Mouse (Mus musculus) hindbrain, embryonic 15.5 days (tissue): ENCODE data around the gene Gcm1. TPM values are rescaled to one million over a fixed set of nuclear protein-coding genes. Genes with fewer than 3 reads are reported as not detected.

Experiments used
- ATAC-seq: fragments of 200-750 bp; cut with Nextera tagmentation; 2 replicates; pipeline ENCODE4 v1.8.0; 2017; ENCODE audit warnings: low read depth, moderate number of reproducible peaks, moderate TSS enrichment; ENCODE audit not compliant: low FRiP score
- H3K27ac ChIP-seq: fragments of 300-500 bp; sonication (generic); replicated peaks from 2 replicates; pipeline ENCODE4 v1.5.1; 2015; ENCODE audit warnings: mild to moderate bottlenecking, inconsistent platforms
- H3K27me3 ChIP-seq: fragments of 300-500 bp; sonication (generic); 2 replicates; pipeline ENCODE4 v1.6.1; 2015; ENCODE audit warnings: control low read depth, inconsistent platforms
- H3K36me3 ChIP-seq: fragments of 300-500 bp; sonication (generic); 2 replicates; pipeline ENCODE4 v1.6.1; 2015; ENCODE audit warnings: control low read depth, inconsistent platforms
- H3K4me1 ChIP-seq: fragments of 300-500 bp; sonication (generic); replicated peaks from 2 replicates; pipeline ENCODE4 v1.6.1; 2015; ENCODE audit warnings: control low read depth, inconsistent platforms
- H3K4me2 ChIP-seq: fragments of 300-500 bp; sonication (generic); 2 replicates; pipeline ENCODE4 v1.6.1; 2015; ENCODE audit warnings: moderate library complexity, mild to moderate bottlenecking, inconsistent platforms
- H3K4me3 ChIP-seq: fragments of 300-500 bp; sonication (generic); 2 replicates; pipeline ENCODE4 v1.5.1; 2015; ENCODE audit warnings: mild to moderate bottlenecking, inconsistent platforms
- H3K9ac ChIP-seq: fragments of 300-500 bp; sonication (generic); 2 replicates; pipeline ENCODE4 v1.6.1; 2015; ENCODE audit warnings: inconsistent platforms
- H3K9me3 ChIP-seq: fragments of 300-500 bp; sonication (generic); 2 replicates; pipeline ENCODE4 v1.6.1; 2016; ENCODE audit warnings: control low read depth, inconsistent platforms
- WGBS: fragments of 180-500 bp; shearing (Covaris S2); methylation state at CpG from one replicate; pipeline ENCODE4 v1.1.7; 2015; 5-methylcytosine and 5-hydroxymethylcytosine counted together
- polyA plus RNA-seq: library from polyadenylated mRNA; unstranded; fragments of >200 nt; fragmentation: Nextera tagmentation; extraction: Ambion mirVana; gene quantifications from 2 replicates; pipeline ENCODE4 v1.2.1, GENCODE M21; 2015

The Gcm1 gene
- polyA plus RNA-seq = not detected in 2 replicates

DNA sequence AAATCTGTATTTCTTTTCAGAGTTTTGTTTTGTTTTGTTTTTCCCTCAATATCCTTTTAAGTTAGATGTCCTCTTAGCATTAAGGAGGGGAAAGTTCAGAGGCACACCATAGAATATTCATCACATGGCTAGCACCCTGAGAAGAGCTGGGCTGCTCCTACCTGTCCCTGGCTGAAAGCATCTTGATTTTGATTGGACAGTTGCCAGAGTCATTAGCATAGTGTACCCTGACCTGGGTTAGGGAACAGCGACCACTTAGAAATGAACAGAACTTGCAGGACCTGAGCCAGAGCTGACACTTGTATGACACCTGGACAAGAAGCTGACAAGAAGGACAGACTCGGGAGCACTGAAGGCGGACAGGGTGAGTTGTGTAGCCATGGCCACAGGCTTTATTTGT is at the start of gene Gcm1:
Gcm1 (plus strand) TSS at position 248 of the 400 bp plus-strand sequence.
- Histone ChIP-seq H3K27me3 (no peaks in the 10 kb centered on the region), H3K36me3 (no peaks in the 10 kb centered on the region), H3K4me1 (no peaks in the 10 kb centered on the region), H3K27ac (no peak within 1 kb of the TSS), H3K4me2 (no peak within 1 kb of the TSS), H3K9ac (no peak within 1 kb of the TSS), H3K4me3 (no peak within 1 kb of the TSS), H3K9me3 (no peaks in the 10 kb centered on the region)
- WGBS = 58% methylated on average over 3 of the region's 3 CpGs
- no peak for ATAC-seq

DNA sequence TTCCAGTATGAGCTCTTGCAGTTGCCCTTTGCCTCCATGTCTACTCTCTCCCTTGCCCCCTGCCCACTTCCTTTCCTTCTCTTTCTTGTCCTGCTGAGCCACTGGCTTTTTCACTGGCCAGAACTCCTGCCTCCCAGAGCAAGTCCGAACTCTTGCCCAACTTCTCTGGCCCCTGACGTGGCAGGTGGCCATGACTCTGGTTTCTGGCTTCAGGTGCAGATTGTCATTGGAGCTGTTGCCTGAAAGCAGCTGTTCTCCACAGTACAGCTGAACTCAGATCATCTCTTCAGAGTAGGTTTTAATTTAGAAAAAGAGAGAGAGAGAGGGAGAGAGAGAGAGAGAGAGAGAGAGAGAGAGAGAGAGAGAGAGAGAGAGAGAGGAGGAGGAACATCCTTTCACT is 48.4 kb upstream of the Gcm1 start:
- 92% methylated on average over 2 of the region's 2 CpGs for WGBS
- Histone ChIP-seq H3K9me3 (no peaks in the 10 kb centered on the region), H3K4me3 (no peak overlapping the region), H3K4me1 (no peaks in the 10 kb centered on the region), H3K4me2 (no peak overlapping the region), H3K27ac (no peak overlapping the region), H3K27me3 (no peaks in the 10 kb centered on the region), H3K36me3 (no peaks in the 10 kb centered on the region), H3K9ac (no peak overlapping the region)
- no peak for ATAC-seq

DNA sequence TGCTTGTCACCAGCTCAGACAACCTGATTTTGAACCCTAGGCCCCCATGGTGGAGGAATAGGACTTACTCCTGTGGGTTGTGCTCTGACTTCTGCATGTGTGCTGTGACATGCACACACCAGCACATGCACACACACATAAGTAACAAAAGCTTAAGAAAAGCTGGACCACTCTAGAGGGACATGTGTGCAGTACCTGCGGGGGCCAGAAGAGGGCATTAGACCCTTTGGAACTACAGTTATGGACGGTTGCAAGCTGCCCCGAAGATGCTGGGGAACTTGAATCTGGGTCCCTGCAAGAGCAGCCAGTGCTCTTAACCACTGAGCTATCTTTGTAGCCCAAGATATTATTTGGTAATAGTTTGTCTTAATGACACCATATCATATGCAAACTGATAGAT is 46.2 kb upstream of the Gcm1 start:
- no peak overlapping the region for H3K4me3 ChIP-seq
- no peaks in the 10 kb centered on the region for H3K9me3 ChIP-seq
- H3K27me3 ChIP-seq = no peaks in the 10 kb centered on the region
- H3K9ac ChIP-seq = no peak overlapping the region
- no peaks in the 10 kb centered on the region for H3K36me3 ChIP-seq
- no peak overlapping the region for H3K27ac ChIP-seq
- no peak overlapping the region for H3K4me2 ChIP-seq
- WGBS = 55% methylated on average over 3 of the region's 3 CpGs
- H3K4me1 ChIP-seq = no peaks in the 10 kb centered on the region
- ATAC-seq = no peak

DNA sequence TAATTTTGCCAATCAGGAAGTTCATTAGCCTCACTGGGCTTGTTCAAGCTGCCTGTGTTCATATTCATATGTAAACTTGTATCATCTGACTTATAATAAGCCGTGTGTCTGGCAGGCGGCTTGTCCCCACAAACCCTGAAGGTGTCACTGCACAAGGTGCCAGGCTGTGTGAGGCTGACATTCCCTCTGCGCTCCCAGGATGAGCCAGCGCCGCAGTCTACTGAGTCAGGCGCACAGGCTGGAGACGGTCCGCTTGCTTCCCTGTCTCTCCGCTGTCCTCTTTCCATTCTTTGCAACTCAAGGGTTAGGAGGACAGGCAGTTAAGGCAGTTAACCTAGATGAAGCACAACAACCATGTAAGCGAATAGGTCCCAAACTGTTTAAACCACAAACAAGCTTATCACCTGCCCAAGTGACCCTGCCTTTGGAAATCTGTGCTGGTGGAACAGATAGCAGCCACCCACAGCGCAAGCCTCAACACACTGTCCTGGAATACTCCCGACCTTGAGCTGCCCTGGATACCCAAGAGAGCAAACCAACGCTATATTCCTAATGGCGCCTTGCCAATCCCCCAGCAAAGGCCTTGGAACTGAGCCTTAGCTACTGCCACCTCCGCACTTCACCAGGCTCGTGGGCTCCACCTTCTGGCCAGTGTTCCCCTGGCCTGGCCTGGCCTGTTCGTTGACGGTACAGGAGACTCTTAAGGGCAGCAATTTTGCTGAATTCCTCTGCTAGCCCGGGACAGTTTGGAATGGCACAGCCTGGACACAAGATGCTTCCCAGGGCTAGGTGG is 45.3 kb upstream of the Gcm1 start:
- H3K27ac ChIP-seq = no peak overlapping the region
- ATAC-seq = peak; percentile 78; the same call in 1 of the 2 replicates
- no peak overlapping the region for H3K4me3 ChIP-seq
- no peaks in the 10 kb centered on the region for H3K9me3 ChIP-seq
- 59% methylated on average over 19 of the region's 19 CpGs for WGBS
- H3K4me1 ChIP-seq = no peaks in the 10 kb centered on the region
- H3K9ac ChIP-seq = no peak overlapping the region
- H3K36me3 ChIP-seq = no peaks in the 10 kb centered on the region
- no peaks in the 10 kb centered on the region for H3K27me3 ChIP-seq
- no peak overlapping the region for H3K4me2 ChIP-seq

DNA sequence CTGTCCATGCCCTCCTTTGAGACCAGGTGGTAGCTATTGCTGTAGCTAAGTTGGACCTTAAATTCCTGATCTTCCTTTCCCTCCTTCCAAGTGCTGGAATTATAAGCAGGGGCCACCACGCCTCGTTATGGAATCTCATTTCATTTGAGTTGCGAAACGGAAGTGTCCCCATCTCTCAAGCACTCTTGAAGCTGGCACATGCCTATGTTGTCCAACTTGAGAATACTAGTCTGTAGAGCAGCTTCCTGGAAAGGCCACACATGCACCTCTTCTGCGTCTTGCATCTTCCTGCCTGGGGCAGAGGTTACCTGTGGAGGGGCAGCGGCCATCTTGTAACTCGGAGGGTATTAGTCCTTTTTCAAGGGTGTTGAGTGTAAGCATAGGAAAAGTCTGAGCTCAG is 42.3 kb upstream of the Gcm1 start:
- Histone ChIP-seq H3K4me3 (no peak overlapping the region), H3K27me3 (no peaks in the 10 kb centered on the region), H3K27ac (no peak overlapping the region), H3K36me3 (no peaks in the 10 kb centered on the region), H3K9ac (no peak overlapping the region), H3K4me2 (no peak overlapping the region), H3K9me3 (no peaks in the 10 kb centered on the region), H3K4me1 (no peaks in the 10 kb centered on the region)
- 94% methylated on average over 7 of the region's 7 CpGs for WGBS
- ATAC-seq = no peak

DNA sequence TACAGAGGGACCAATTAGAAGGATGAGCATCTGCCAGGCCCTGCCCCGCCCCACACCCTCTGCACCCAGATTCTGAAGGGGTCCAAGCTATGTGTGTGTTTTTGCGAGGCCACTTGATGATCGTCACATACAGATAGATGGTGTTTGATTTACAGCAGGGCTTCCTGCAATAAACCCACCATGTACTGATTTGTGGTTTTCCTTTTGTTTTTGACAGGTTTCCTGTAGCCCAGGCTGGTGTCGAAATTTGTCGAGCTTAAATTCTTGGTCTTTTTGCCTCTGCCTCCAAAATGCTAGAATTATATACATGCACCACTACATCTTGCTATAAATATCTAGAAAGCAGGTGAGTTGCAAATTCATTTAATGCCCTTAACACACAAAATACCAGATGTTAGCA is 41.5 kb upstream of the Gcm1 start:
- no peak overlapping the region for H3K4me3 ChIP-seq
- ATAC-seq = no peak

DNA sequence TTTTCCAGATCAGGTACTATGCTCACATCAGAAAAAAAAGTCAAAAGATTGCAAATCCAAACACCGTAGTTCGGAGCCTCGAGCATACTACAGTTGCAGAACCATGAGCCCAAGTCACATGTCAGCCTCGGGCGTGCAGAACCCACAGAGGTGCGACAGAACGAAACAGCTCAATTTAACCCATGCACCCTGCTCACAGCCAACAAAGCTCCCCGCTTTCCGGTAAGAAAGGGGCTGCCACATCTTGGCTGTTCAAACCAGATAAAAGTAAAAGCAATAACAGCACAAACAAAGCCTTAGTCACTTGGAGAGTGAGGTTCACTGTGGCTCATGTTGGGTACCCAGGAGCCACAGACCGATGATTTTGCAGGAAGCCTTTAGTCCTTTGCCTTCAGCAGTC is 41.0 kb upstream of the Gcm1 start:
- WGBS = 85% methylated on average over 10 of the region's 10 CpGs
- H3K4me3 ChIP-seq = no peak overlapping the region
- no peak overlapping the region for H3K9ac ChIP-seq
- ATAC-seq = no peak
- no peaks in the 10 kb centered on the region for H3K27me3 ChIP-seq
- H3K27ac ChIP-seq = no peak overlapping the region
- no peak overlapping the region for H3K4me2 ChIP-seq
- no peaks in the 10 kb centered on the region for H3K4me1 ChIP-seq
- H3K9me3 ChIP-seq = no peaks in the 10 kb centered on the region
- no peaks in the 10 kb centered on the region for H3K36me3 ChIP-seq

More for the DNA sequence above, 41.5 kb upstream of the Gcm1 start:
- H3K27ac ChIP-seq = no peak overlapping the region
- no peak overlapping the region for H3K4me2 ChIP-seq
- H3K9me3 ChIP-seq = no peaks in the 10 kb centered on the region
- H3K4me1 ChIP-seq = no peaks in the 10 kb centered on the region
- H3K9ac ChIP-seq = no peak overlapping the region
- H3K36me3 ChIP-seq = no peaks in the 10 kb centered on the region
- 90% methylated on average over 5 of the region's 5 CpGs for WGBS
- no peaks in the 10 kb centered on the region for H3K27me3 ChIP-seq

DNA sequence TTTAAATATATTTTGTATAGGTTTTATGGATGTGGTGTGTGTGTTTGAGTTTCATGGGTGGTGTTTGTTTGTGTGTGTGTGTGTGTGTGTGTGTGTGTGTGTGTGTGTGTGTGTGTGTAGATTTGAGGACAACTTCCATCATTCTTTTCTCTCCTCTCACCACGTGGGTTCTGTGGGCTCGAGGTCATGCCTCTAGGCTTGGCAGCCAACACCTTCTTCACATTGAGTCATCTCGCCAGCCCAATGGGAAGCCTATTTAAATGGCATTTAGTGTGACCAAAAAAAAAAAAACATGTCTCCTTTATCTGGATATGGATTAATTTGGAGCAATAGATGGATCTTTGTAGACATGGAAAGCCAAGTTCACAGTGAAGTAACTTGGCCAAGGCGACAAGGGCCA is 39.7 kb upstream of the Gcm1 start:
- no peak overlapping the region for H3K4me3 ChIP-seq
- ATAC-seq = no peak
- H3K36me3 ChIP-seq = no peaks in the 10 kb centered on the region
- no peak overlapping the region for H3K4me2 ChIP-seq
- no peak overlapping the region for H3K9ac ChIP-seq
- no peak overlapping the region for H3K27ac ChIP-seq
- H3K4me1 ChIP-seq = no peaks in the 10 kb centered on the region
- no peaks in the 10 kb centered on the region for H3K27me3 ChIP-seq
- H3K9me3 ChIP-seq = no peaks in the 10 kb centered on the region
- 80% methylated on average over 4 of the region's 4 CpGs for WGBS

- ATAC-seq = no peak
Observed at GRCm38 (mm10) chr9:78012681-78013080, 39.0 kb upstream of the Gcm1 start.

DNA sequence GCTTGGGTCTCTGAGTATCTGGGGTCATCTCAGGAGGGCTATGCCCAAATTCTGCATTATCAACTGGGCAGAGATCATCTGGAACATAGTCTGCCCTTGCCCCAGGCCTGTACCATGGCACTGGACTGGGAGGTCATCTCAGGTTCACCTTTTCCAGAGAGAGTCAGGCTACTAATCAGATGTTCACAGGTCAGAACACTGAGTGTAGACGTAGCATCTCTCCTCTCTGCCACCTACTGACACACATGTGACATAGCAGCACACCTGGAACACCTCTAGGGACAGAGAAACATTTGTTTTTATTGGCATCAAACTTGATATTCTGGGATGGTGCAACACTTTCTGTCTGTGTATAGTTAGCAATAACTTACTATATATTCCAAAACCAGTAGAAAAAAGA is 37.9 kb upstream of the Gcm1 start:
- no peak overlapping the region for H3K4me2 ChIP-seq
- H3K27ac ChIP-seq = no peak overlapping the region
- WGBS = 42% methylated on average over 1 of the region's 1 CpGs
- H3K36me3 ChIP-seq = no peaks in the 10 kb centered on the region
- H3K27me3 ChIP-seq = no peaks in the 10 kb centered on the region
- H3K9ac ChIP-seq = no peak overlapping the region
- no peak for ATAC-seq
- no peak overlapping the region for H3K4me3 ChIP-seq
- no peaks in the 10 kb centered on the region for H3K9me3 ChIP-seq
- H3K4me1 ChIP-seq = no peaks in the 10 kb centered on the region

More at GRCm38 (mm10) chr9:78012681-78013080, 39.0 kb upstream of the Gcm1 start:
- no peak overlapping the region for H3K4me3 ChIP-seq
- H3K27me3 ChIP-seq = no peaks in the 10 kb centered on the region
- no peaks in the 10 kb centered on the region for H3K4me1 ChIP-seq
- WGBS = 96% methylated on average over 5 of the region's 5 CpGs
- H3K4me2 ChIP-seq = no peak overlapping the region
- no peak overlapping the region for H3K9ac ChIP-seq
- H3K9me3 ChIP-seq = no peaks in the 10 kb centered on the region
- no peak overlapping the region for H3K27ac ChIP-seq
- H3K36me3 ChIP-seq = no peaks in the 10 kb centered on the region

DNA sequence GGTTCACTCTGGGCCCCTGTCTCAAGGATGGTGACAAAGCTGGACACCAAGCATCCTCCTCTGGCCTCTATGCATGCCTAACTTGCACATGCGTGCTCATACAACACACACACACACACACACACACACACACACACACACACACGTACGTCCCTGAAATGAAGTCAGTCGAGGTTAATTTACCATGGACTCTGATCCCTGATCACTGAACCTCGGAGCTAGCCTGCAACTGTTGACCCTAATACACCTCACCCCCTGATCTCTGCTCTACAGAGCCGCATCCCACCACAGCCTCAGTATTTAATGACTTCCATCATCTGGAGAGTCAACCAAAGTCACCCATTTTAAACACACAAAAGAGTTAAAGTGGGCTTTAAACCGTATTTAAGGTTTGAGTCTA is 35.9 kb upstream of the Gcm1 start:
- no peak for ATAC-seq
- Histone ChIP-seq H3K9ac (no peak overlapping the region), H3K4me1 (no peaks in the 10 kb centered on the region), H3K9me3 (no peaks in the 10 kb centered on the region), H3K4me2 (no peak overlapping the region), H3K36me3 (no peaks in the 10 kb centered on the region), H3K27ac (no peak overlapping the region), H3K4me3 (no peak overlapping the region), H3K27me3 (no peaks in the 10 kb centered on the region)
- WGBS = 77% methylated on average over 7 of the region's 7 CpGs

- H3K4me2 ChIP-seq = peak overlapping the region; percentile 27
- H3K27me3 ChIP-seq = no peaks in the 10 kb centered on the region
- H3K4me3 ChIP-seq = no peak overlapping the region
- H3K27ac ChIP-seq = no peak overlapping the region
- WGBS = 59% methylated on average over 15 of the region's 15 CpGs
- H3K9ac ChIP-seq = no peak overlapping the region
- no peaks in the 10 kb centered on the region for H3K36me3 ChIP-seq
- H3K4me1 ChIP-seq = no peaks in the 10 kb centered on the region; the same call in 1 of the 2 replicates
- ATAC-seq = no peak
- H3K9me3 ChIP-seq = no peaks in the 10 kb centered on the region
Observed at GRCm38 (mm10) chr9:78016288-78016687, 35.4 kb upstream of the Gcm1 start.

DNA sequence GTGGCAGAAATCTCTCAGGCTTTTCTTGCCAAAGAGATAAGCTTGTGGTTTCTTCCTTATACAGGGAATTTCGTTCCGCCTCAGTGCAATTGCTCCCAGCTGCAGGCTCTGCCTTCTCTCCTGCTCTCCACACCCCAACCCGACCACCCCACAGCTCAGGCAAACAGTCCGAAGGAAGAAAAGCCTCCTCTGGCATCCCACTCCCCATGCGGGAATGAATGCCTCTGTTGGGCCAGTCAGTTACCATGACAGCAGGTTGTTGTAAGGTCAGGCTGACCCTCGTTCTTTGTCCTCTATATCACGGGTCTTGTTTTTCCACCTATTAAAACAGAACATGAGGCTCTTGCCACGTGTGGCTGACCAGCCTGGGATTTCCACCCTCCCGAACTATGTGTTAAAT is 30.5 kb upstream of the Gcm1 start:
- Histone ChIP-seq H3K36me3 (no peaks in the 10 kb centered on the region), H3K4me3 (no peak overlapping the region), H3K27me3 (no peaks in the 10 kb centered on the region), H3K9ac (no peak overlapping the region), H3K4me1 (no peaks in the 10 kb centered on the region; the same call in 1 of the 2 replicates), H3K4me2 (no peak overlapping the region), H3K9me3 (no peaks in the 10 kb centered on the region), H3K27ac (no peak overlapping the region)
- 7% methylated on average over 9 of the region's 9 CpGs for WGBS
- ATAC-seq = 0 out of 2 replicates have a peak, but pooled peaks have one; percentile 49
